Mouse (Mus musculus): ENCODE measurements around the gene Rap1b. TPM values are rescaled to one million over a fixed set of nuclear protein-coding genes. Genes with fewer than 3 reads are reported as not detected.

Rap1b gene
- polyA plus RNA-seq, 2 experiments = 46.7 to 101 TPM

- DNase-seq (ENCODE audit: low read depth in 3 of 3, low spot score in 3 of 3) (no peak), ATAC-seq (ENCODE audit: insufficient read depth) (peak; percentile 49)
- Histone ChIP-seq H3K27me3 (ENCODE audit: control insufficient read depth, insufficient read depth, low read length) (no peaks in the 10 kb centered on the region), H3K4me2 (ENCODE audit: low read depth) (no peak overlapping the region), H3K9me3 (ENCODE audit: control insufficient read depth, low read length) (no peaks in the 10 kb centered on the region), H3K4me3 (ENCODE audit: insufficient read depth in 1 of 2, low read depth in 2 of 2, low read length in 2 of 2) (no peak overlapping the region), H3K4me1 (replicated peaks; ENCODE audit: control insufficient read depth in 2 of 2, insufficient read depth in 2 of 2, low read length in 1 of 2) (peaks cover 4 to 14% of the 10 kb centered on the region in 2 experiments), H3K9ac (replicated peaks) (no peak overlapping the region), H3K36me3 (replicated peaks; ENCODE audit: control insufficient read depth, insufficient read depth, low read depth) (no peaks in the 10 kb centered on the region), H3K27ac (no peak overlapping the region)
- WGBS (ENCODE audit: insufficient replicate concordance) = 68% methylated on average over 3 of the region's 3 CpGs
- TF ChIP-seq EP300 (IDR thresholded peaks at IDR 0.05; ENCODE audit: low read depth) = no peak
- peak; percentile 60 for TF ChIP-seq CTCF (IDR thresholded peaks at IDR 0.05; ENCODE audit: low read depth)
Observed at GRCm38 (mm10) chr10:117838924-117839323, 6.9 kb downstream of the Rap1b start.

DNA sequence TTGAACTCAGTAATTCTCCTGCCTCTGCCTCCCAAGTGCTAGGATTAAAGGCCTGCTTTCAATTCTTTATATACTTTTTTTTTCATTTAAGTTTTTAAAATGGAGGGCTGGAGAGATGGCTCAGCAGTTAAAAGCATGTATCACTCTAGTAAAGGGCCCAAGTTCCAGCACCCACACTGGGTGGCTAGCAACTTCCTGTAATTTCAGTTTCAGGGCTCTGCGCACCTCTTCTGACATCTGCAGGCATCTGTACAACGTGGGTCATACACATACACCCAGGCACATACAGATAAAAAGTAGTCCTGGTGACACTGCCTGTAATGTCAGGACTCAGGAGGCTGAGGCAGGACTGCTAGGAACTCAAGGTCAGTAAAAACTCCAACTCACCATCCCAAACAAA lies 9.5 kb downstream of the Rap1b start:
- DNase-seq (ENCODE audit: low read depth in 3 of 3, low spot score in 3 of 3) = no peak
- Histone ChIP-seq H3K27ac (no peak overlapping the region), H3K4me2 (ENCODE audit: low read depth) (no peak overlapping the region), H3K9ac (replicated peaks) (no peak overlapping the region), H3K36me3 (replicated peaks; ENCODE audit: control insufficient read depth, insufficient read depth, low read depth) (no peaks in the 10 kb centered on the region), H3K4me1 (replicated peaks; ENCODE audit: control insufficient read depth in 2 of 2, insufficient read depth in 2 of 2, low read length in 1 of 2) (peaks cover 0 to 21% of the 10 kb centered on the region in 2 experiments; a peak in 2 of 4 replicates), H3K4me3 (ENCODE audit: insufficient read depth in 1 of 2, low read depth in 2 of 2, low read length in 2 of 2) (no peak overlapping the region), H3K9me3 (ENCODE audit: control insufficient read depth, low read length) (no peaks in the 10 kb centered on the region), H3K27me3 (ENCODE audit: control insufficient read depth, insufficient read depth, low read length) (no peaks in the 10 kb centered on the region)
- ATAC-seq (ENCODE audit: insufficient read depth) = no peak
- TF ChIP-seq EP300 (IDR thresholded peaks at IDR 0.05; ENCODE audit: low read depth) (no peak), CTCF (IDR thresholded peaks at IDR 0.05; ENCODE audit: low read depth) (no peak)
- 34% methylated on average over 2 of the region's 2 CpGs for WGBS (ENCODE audit: insufficient replicate concordance)

GRCm38 (mm10) chr10:117835453-117835852 lies 10.4 kb downstream of the Rap1b start:
- H3K27ac ChIP-seq = no peak overlapping the region
- DNase-seq (ENCODE audit: low read depth in 3 of 3, low spot score in 3 of 3) (no peak), ATAC-seq (ENCODE audit: insufficient read depth) (no peak)
- H3K9ac ChIP-seq (replicated peaks) = no peak overlapping the region
- 63% methylated on average over 5 of the region's 5 CpGs for WGBS (ENCODE audit: insufficient replicate concordance)
- H3K4me2 ChIP-seq (ENCODE audit: low read depth) = no peak overlapping the region
- TF ChIP-seq CTCF (IDR thresholded peaks at IDR 0.05; ENCODE audit: low read depth) (no peak), EP300 (IDR thresholded peaks at IDR 0.05; ENCODE audit: low read depth) (no peak)
- no peak overlapping the region for H3K4me3 ChIP-seq (ENCODE audit: insufficient read depth in 1 of 2, low read depth in 2 of 2, low read length in 2 of 2)
- no peaks in the 10 kb centered on the region for H3K27me3 ChIP-seq (ENCODE audit: control insufficient read depth, insufficient read depth, low read length)
- H3K4me1 ChIP-seq (replicated peaks; ENCODE audit: control insufficient read depth in 2 of 2, insufficient read depth in 2 of 2, low read length in 1 of 2) = peaks cover 0 to 20% of the 10 kb centered on the region in 2 experiments; a peak in 2 of 4 replicates
- H3K36me3 ChIP-seq (replicated peaks; ENCODE audit: control insufficient read depth, insufficient read depth, low read depth) = no peaks in the 10 kb centered on the region
- H3K9me3 ChIP-seq (ENCODE audit: control insufficient read depth, low read length) = no peaks in the 10 kb centered on the region

GRCm38 (mm10) chr10:117830797-117831196 lies 15.0 kb downstream of the Rap1b start:
- Histone ChIP-seq H3K9ac (replicated peaks) (no peak overlapping the region), H3K36me3 (replicated peaks; ENCODE audit: control insufficient read depth, insufficient read depth, low read depth) (no peaks in the 10 kb centered on the region), H3K27ac (no peak overlapping the region), H3K4me2 (ENCODE audit: low read depth) (no peak overlapping the region), H3K4me1 (replicated peaks; ENCODE audit: control insufficient read depth in 2 of 2, insufficient read depth in 2 of 2, low read length in 1 of 2) (peaks cover 7 to 31% of the 10 kb centered on the region in 2 experiments), H3K27me3 (ENCODE audit: control insufficient read depth, insufficient read depth, low read length) (no peaks in the 10 kb centered on the region), H3K9me3 (ENCODE audit: control insufficient read depth, low read length) (no peaks in the 10 kb centered on the region), H3K4me3 (ENCODE audit: insufficient read depth in 1 of 2, low read depth in 2 of 2, low read length in 2 of 2) (no peak overlapping the region)
- WGBS (ENCODE audit: insufficient replicate concordance) = 46% methylated on average over 3 of the region's 3 CpGs
- ATAC-seq (ENCODE audit: insufficient read depth) = no peak
- DNase-seq (ENCODE audit: low read depth in 3 of 3, low spot score in 3 of 3) = no peak
- no peak for TF ChIP-seq EP300 (IDR thresholded peaks at IDR 0.05; ENCODE audit: low read depth)
- no peak for TF ChIP-seq CTCF (IDR thresholded peaks at IDR 0.05; ENCODE audit: low read depth)

GRCm38 (mm10) chr10:117829472-117830155 lies 16.2 kb downstream of the Rap1b start:
- Histone ChIP-seq H3K27ac (no peak overlapping the region), H3K9me3 (ENCODE audit: control insufficient read depth, low read length) (no peaks in the 10 kb centered on the region), H3K4me2 (ENCODE audit: low read depth) (no peak overlapping the region), H3K27me3 (ENCODE audit: control insufficient read depth, insufficient read depth, low read length) (no peaks in the 10 kb centered on the region), H3K4me1 (replicated peaks; ENCODE audit: control insufficient read depth in 2 of 2, insufficient read depth in 2 of 2, low read length in 1 of 2) (peaks cover 7 to 34% of the 10 kb centered on the region in 2 experiments), H3K9ac (replicated peaks) (no peak overlapping the region), H3K4me3 (ENCODE audit: insufficient read depth in 1 of 2, low read depth in 2 of 2, low read length in 2 of 2) (no peak overlapping the region), H3K36me3 (replicated peaks; ENCODE audit: control insufficient read depth, insufficient read depth, low read depth) (no peaks in the 10 kb centered on the region)
- 70% methylated on average over 7 of the region's 7 CpGs for WGBS (ENCODE audit: insufficient replicate concordance)
- ATAC-seq (ENCODE audit: insufficient read depth) (no peak), DNase-seq (ENCODE audit: low read depth in 3 of 3, low spot score in 3 of 3) (no peak)
- no peak for TF ChIP-seq EP300 (IDR thresholded peaks at IDR 0.05; ENCODE audit: low read depth)

Data from liver, embryonic 14.5 days (tissue).